Mouse (Mus musculus) midbrain, postnatal 0 days (tissue): Measurements from ENCODE around the gene Cyp46a1. TPM values are rescaled to one million over a fixed set of nuclear protein-coding genes. Genes with fewer than 3 reads are reported as not detected.
A peak's percentile ranks its signal among the peaks of the same experiment; 100 is the strongest.

Experiments
- ATAC-seq: fragments of 200-750 bp; cut with Nextera tagmentation; 2 replicates; pipeline ENCODE4 v1.8.0; 2017; ENCODE audit warnings: moderate number of reproducible peaks, mild to moderate bottlenecking, moderate TSS enrichment, moderate library complexity; ENCODE audit not compliant: low FRiP score
- DNase-seq: peaks from one replicate; pipeline ENCODE4 v3.0.0-alpha.2; 2015; ENCODE audit warnings: low spot score
- H3K27ac ChIP-seq: fragments of 300-500 bp; sonication (generic); 2 replicates; pipeline ENCODE4 v1.5.1; 2014; ENCODE audit warnings: low read depth, mild to moderate bottlenecking, low read length, mixed read lengths
- H3K27me3 ChIP-seq: fragments of 300-500 bp; sonication (generic); 2 replicates; pipeline ENCODE4 v1.6.1; 2014; ENCODE audit warnings: low read length, control low read depth, mixed read lengths; ENCODE audit not compliant: insufficient read depth
- H3K36me3 ChIP-seq: fragments of 300-500 bp; sonication (generic); 2 replicates; pipeline ENCODE4 v1.6.1; 2014; ENCODE audit warnings: low read length, control low read depth, mixed read lengths; ENCODE audit not compliant: insufficient read depth
- H3K4me1 ChIP-seq: fragments of 300-500 bp; sonication (generic); 2 replicates; pipeline ENCODE4 v1.6.1; 2014; ENCODE audit warnings: mild to moderate bottlenecking, control low read depth, antibody characterized with exemption, low read length, mixed read lengths; ENCODE audit not compliant: insufficient read depth
- H3K4me2 ChIP-seq: fragments of 300-500 bp; sonication (generic); 2 replicates; pipeline ENCODE4 v1.6.1; 2014; ENCODE audit warnings: low read depth, mild to moderate bottlenecking, low read length, mixed read lengths; ENCODE audit not compliant: poor library complexity, severe bottlenecking
- H3K4me3 ChIP-seq: fragments of 300-500 bp; sonication (generic); 2 replicates; pipeline ENCODE4 v1.5.1; 2014; ENCODE audit warnings: low read depth, mild to moderate bottlenecking, low read length, moderate library complexity
- H3K9ac ChIP-seq: fragments of 300-500 bp; sonication (generic); replicated peaks from 2 replicates; pipeline ENCODE4 v1.6.1; 2014; ENCODE audit warnings: mild to moderate bottlenecking, low read length, moderate library complexity, mixed read lengths; ENCODE audit not compliant: poor library complexity, severe bottlenecking
- H3K9me3 ChIP-seq: fragments of 300-500 bp; sonication (generic); 2 replicates; pipeline ENCODE4 v1.6.1; 2016; ENCODE audit warnings: low read length, control low read depth
- CTCF ChIP-seq: IDR thresholded peaks from 2 replicates; pipeline ENCODE4 v1.5.1; 2016; ENCODE audit warnings: antibody characterized with exemption, mild to moderate bottlenecking
- WGBS: fragments of 180-500 bp; shearing (Covaris S2); extraction: QIAGEN DNeasy Blood & Tissue Kit; methylation state at CpG from one replicate; pipeline ENCODE4 v1.1.7; 2014; 5-methylcytosine and 5-hydroxymethylcytosine counted together
- polyA plus RNA-seq: library from polyadenylated mRNA; unstranded; fragments of >200 nt; fragmentation: Nextera tagmentation; extraction: Ambion mirVana; gene quantifications from 2 replicates; pipeline ENCODE4 v1.2.1, GENCODE M21; 2015
- total RNA-seq: library from RNA; depleted of rRNA; stranded (reverse); fragments of >200 nt; gene quantifications from 2 replicates; pipeline ENCODE4 v1.2.3, GENCODE M21; 2014; rRNA removed

The Cyp46a1 gene
- total RNA-seq (33.2 and 36.0 TPM in 2 replicates), polyA plus RNA-seq (52.0 and 55.3 TPM in 2 replicates)

GRCm38 (mm10) chr12:108333895-108334445 is at the start of gene Cyp46a1:
Gene Cyp46a1, plus strand, starts transcription at chr12:108334381.
- peak within 1 kb of the TSS; percentile 74 for H3K9ac ChIP-seq
- H3K9me3 ChIP-seq: no peaks in the 10 kb centered on the region
- H3K4me3 ChIP-seq: peak within 1 kb of the TSS; percentile 70
- peak within 1 kb of the TSS; percentile 96 for H3K4me2 ChIP-seq
- no peaks in the 10 kb centered on the region for H3K36me3 ChIP-seq
- no peaks in the 10 kb centered on the region for H3K27me3 ChIP-seq
- H3K4me1 ChIP-seq: no peaks in the 10 kb centered on the region
- ATAC-seq (peak; percentile 91), DNase-seq (peak; percentile 99)
- TF ChIP-seq CTCF: peak; percentile 55
- under 1% methylated on average over 38 of the region's 56 CpGs for WGBS
- peak within 1 kb of the TSS; percentile 80 for H3K27ac ChIP-seq

GRCm38 (mm10) chr12:108284455-108285224 is 49.5 kb upstream of the Cyp46a1 start:
- ATAC-seq: peak; percentile 39; the same call in 1 of the 2 replicates
- no peaks in the 10 kb centered on the region for H3K27me3 ChIP-seq
- H3K4me3 ChIP-seq: no peak overlapping the region
- peaks cover 6% of the 10 kb centered on the region; the same call in 1 of the 2 replicates for H3K4me1 ChIP-seq
- TF ChIP-seq CTCF: no peak
- 0 out of 2 replicates have a peak overlapping the region, but pooled peaks have one; percentile 39 for H3K9ac ChIP-seq
- no peaks in the 10 kb centered on the region for H3K9me3 ChIP-seq
- peak; percentile 45 for DNase-seq
- peak overlapping the region; percentile 22 for H3K4me2 ChIP-seq
- 31% methylated on average over 13 of the region's 14 CpGs for WGBS
- no peaks in the 10 kb centered on the region for H3K36me3 ChIP-seq
- no peak overlapping the region; the same call in 1 of the 2 replicates for H3K27ac ChIP-seq

- Histone ChIP-seq H3K27ac (peak overlapping the region; percentile 51; the same call in 1 of the 2 replicates), H3K4me1 (peaks cover 6% of the 10 kb centered on the region; the same call in 1 of the 2 replicates), H3K4me3 (no peak overlapping the region), H3K9me3 (no peaks in the 10 kb centered on the region), H3K27me3 (no peaks in the 10 kb centered on the region), H3K9ac (0 out of 2 replicates have a peak overlapping the region, but pooled peaks have one; percentile 39), H3K36me3 (no peaks in the 10 kb centered on the region), H3K4me2 (peak overlapping the region; percentile 22)
- DNase-seq: no peak
- ATAC-seq: peak; percentile 45; the same call in 1 of the 2 replicates
- TF ChIP-seq CTCF: no peak
- WGBS: 20% methylated on average over 11 of the region's 11 CpGs
Observed at GRCm38 (mm10) chr12:108285225-108286011, 48.8 kb upstream of the Cyp46a1 start.

- no peak overlapping the region for H3K27ac ChIP-seq
- no peaks in the 10 kb centered on the region for H3K9me3 ChIP-seq
- peaks cover 6% of the 10 kb centered on the region; the same call in 1 of the 2 replicates for H3K4me1 ChIP-seq
- ATAC-seq: no peak
- DNase-seq: no peak
- H3K9ac ChIP-seq: no peak overlapping the region
- no peaks in the 10 kb centered on the region for H3K36me3 ChIP-seq
- no peaks in the 10 kb centered on the region for H3K27me3 ChIP-seq
- 76% methylated on average over 4 of the region's 4 CpGs for WGBS
- no peak overlapping the region for H3K4me2 ChIP-seq
- no peak for TF ChIP-seq CTCF
- no peak overlapping the region for H3K4me3 ChIP-seq
Observed at GRCm38 (mm10) chr12:108286381-108286780, 47.8 kb upstream of the Cyp46a1 start.

GRCm38 (mm10) chr12:108287011-108287410 is 47.2 kb upstream of the Cyp46a1 start:
- WGBS: 98% methylated on average over 8 of the region's 8 CpGs
- Histone ChIP-seq H3K36me3 (no peaks in the 10 kb centered on the region), H3K27me3 (no peaks in the 10 kb centered on the region), H3K4me2 (no peak overlapping the region), H3K27ac (no peak overlapping the region), H3K4me1 (peaks cover 6% of the 10 kb centered on the region; the same call in 1 of the 2 replicates), H3K4me3 (no peak overlapping the region), H3K9ac (no peak overlapping the region), H3K9me3 (no peaks in the 10 kb centered on the region)
- TF ChIP-seq CTCF: no peak
- ATAC-seq: no peak
- no peak for DNase-seq
